Comparison of ENCODE assay signal across 8 mouse cellular contexts in the genomic region with DNA sequence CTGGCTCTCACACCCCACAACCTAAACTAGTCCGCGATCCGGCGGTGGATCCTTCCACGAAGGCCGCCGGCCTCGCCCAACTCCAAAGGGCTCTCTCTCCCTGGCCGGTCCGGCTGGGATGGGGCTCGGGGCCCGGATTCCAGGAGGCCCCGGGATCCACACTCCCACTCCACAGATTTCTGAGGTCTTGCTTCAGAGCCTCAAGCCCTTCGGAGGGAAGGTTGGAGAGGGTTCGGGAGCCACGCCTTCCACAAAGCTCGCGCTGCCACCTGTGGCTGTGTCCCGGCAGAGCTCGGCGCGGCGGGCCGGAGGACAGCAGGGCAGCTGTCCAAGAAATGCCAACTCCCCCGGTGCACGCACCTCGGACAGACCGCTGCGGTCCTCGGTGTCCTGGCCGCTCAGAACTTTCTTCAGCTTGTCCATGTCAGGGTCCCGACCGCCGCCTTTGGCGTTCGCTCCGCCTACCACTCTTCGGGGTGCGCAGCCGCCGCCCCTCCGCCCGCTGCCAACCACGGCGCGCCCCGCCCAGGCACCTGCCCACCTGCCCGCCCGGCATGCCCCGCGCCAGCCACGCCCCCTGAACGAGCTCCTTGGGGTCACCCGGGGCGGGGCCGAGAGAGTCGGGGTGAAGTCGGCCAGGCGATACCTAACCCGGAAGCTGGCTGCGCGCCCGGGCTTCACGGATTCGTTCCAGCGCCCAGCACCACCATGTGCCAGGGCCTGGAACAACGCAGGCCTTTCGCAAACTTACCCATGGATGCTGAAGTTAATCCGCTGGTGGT. TPM values are rescaled to one million over a fixed set of nuclear protein-coding genes. Genes with fewer than 3 reads are reported as not detected.
DNase-seq lines count a peak whose midpoint lies in the region; ATAC-seq and TF ChIP-seq lines count a peak whose summit lies in the region.

A gene (minus strand): TSS at position 559 of the 782 bp plus-strand sequence.

- peak within 1 kb of the TSS; percentile 73 to 92 (median 79) for H3K4me3 ChIP-seq in CH12.LX (replicated peaks in 1 of 3; ENCODE audit: low read depth in 2 of 3, low read length in 2 of 3, poor library complexity in 1 of 3)
- peak within 1 kb of the TSS; percentile 88 for H3K4me3 ChIP-seq in heart, embryonic 13.5 days
- H3K4me3 ChIP-seq in liver, embryonic 12.5 days, result peak within 1 kb of the TSS; percentile 82

- peak in 1 of 2 experiments; percentile 41; a peak in 2 of 4 replicates for TF ChIP-seq CTCF in CH12.LX (conservative IDR thresholded peaks at IDR 0.05 in 1 of 2, IDR thresholded peaks at IDR 0.05 in 1 of 2; ENCODE audit: low read depth in 2 of 2, low read length in 2 of 2)

- peak within 1 kb of the TSS; percentile 85 for H3K4me2 ChIP-seq in CH12.LX (ENCODE audit: insufficient read depth, low read depth, poor library complexity, severe bottlenecking)
- peak within 1 kb of the TSS; percentile 86 for H3K4me2 ChIP-seq in heart, embryonic 13.5 days
- peak within 1 kb of the TSS; percentile 97 for H3K4me2 ChIP-seq in liver, embryonic 12.5 days

- ATAC-seq in heart, embryonic 13.5 days (ENCODE audit: extremely low read depth, insufficient number of reproducible peaks, low FRiP score, low TSS enrichment), result peak; percentile 91
- ATAC-seq in liver, embryonic 12.5 days, result peak; percentile 97

- peak; percentile 90 for DNase-seq in CH12.LX (ENCODE audit: extremely low read depth)
- peak; percentile 87 for DNase-seq in c-Kit-positive CD71-negative TER-119-negative erythroid progenitor cells, embryonic 14.5 days (ENCODE audit: low read depth)
- DNase-seq in fibroblast of lung, adult 2 months (ENCODE audit: low read depth), result peak; percentile 54
- peak; percentile 97 for DNase-seq in kidney, postnatal 10 days
- peak; percentile 95 for DNase-seq in naive thymus-derived CD4-positive, alpha-beta T cell, adult 2 months (ENCODE audit: low read depth)
- peak; percentile 96 for DNase-seq in splenic B cell, adult 2 months (ENCODE audit: low read depth, low spot score)

- TF ChIP-seq EP300 in CH12.LX (IDR thresholded peaks at IDR 0.05; ENCODE audit: low read length), result no peak

- peaks cover 25 to 43% of the 10 kb centered on the region in 2 experiments for H3K4me1 ChIP-seq in CH12.LX (ENCODE audit: control insufficient read depth in 1 of 2, insufficient read depth in 2 of 2)
- H3K4me1 ChIP-seq in heart, embryonic 13.5 days, result peaks cover 54% of the 10 kb centered on the region
- H3K4me1 ChIP-seq in liver, embryonic 12.5 days, result peaks cover 36% of the 10 kb centered on the region

- dilution Hi-C loops in CH12.LX (cut with MboI; ENCODE audit: extremely low pct_ligation_motif_present, extremely low pct_unique_long_range_greater_than_20kb, low sequenced_read_pairs), result no loop called here

- peak within 1 kb of the TSS; percentile 93 for H3K9ac ChIP-seq in CH12.LX (ENCODE audit: insufficient read depth, low read depth)
- peak within 1 kb of the TSS; percentile 94 for H3K9ac ChIP-seq in heart, embryonic 13.5 days
- peak within 1 kb of the TSS; percentile 82 for H3K9ac ChIP-seq in liver, embryonic 12.5 days

- TF ChIP-seq POLR2A in CH12.LX (IDR thresholded peaks at IDR 0.05; ENCODE audit: low read depth, low read length), result peak; percentile 81

- peak; percentile 28 for TF ChIP-seq RAD21 in CH12.LX (IDR thresholded peaks at IDR 0.05; ENCODE audit: low read depth, low read length)

- peaks cover 34% of the 10 kb centered on the region for H3K79me2 ChIP-seq in CH12.LX (replicated peaks; ENCODE audit: control insufficient read depth, extremely low read depth, insufficient read depth, poor library complexity, severe bottlenecking)

- H3K36me3 ChIP-seq in CH12.LX (replicated peaks in 1 of 2; ENCODE audit: control insufficient read depth in 1 of 2, insufficient read depth in 1 of 2, low read length in 1 of 2), result peaks cover 2 to 16% of the 10 kb centered on the region in 2 experiments
- peaks cover 4% of the 10 kb centered on the region; the same call in 1 of the 2 replicates for H3K36me3 ChIP-seq in heart, embryonic 13.5 days
- H3K36me3 ChIP-seq in liver, embryonic 12.5 days, result no peaks in the 10 kb centered on the region
- H3K36me3 ChIP-seq in splenic B cell, adult 2 months (ENCODE audit: control insufficient read depth, insufficient read depth, low read length, poor library complexity, severe bottlenecking), result no peaks in the 10 kb centered on the region

- peak within 1 kb of the TSS; percentile 58 for H3K27ac ChIP-seq in CH12.LX (ENCODE audit: insufficient read depth, low read depth)
- H3K27ac ChIP-seq in heart, embryonic 13.5 days (replicated peaks), result peak within 1 kb of the TSS; percentile 91
- H3K27ac ChIP-seq in liver, embryonic 12.5 days, result peak within 1 kb of the TSS; percentile 89

- H3K9me3 ChIP-seq in CH12.LX (replicated peaks; ENCODE audit: low read length), result no peaks in the 10 kb centered on the region
- H3K9me3 ChIP-seq in heart, embryonic 13.5 days, result no peaks in the 10 kb centered on the region
- no peaks in the 10 kb centered on the region for H3K9me3 ChIP-seq in liver, embryonic 12.5 days (replicated peaks)

- in situ Hi-C loops in CH12.LX (cut with MboI; ENCODE audit: low pct_ligation_motif_present, low pct_unique_long_range_greater_than_20kb, low sequenced_read_pairs), result no loop called here

- no peaks in the 10 kb centered on the region for H3K27me3 ChIP-seq in CH12.LX (replicated peaks)
- no peaks in the 10 kb centered on the region for H3K27me3 ChIP-seq in heart, embryonic 13.5 days (replicated peaks)
- H3K27me3 ChIP-seq in liver, embryonic 12.5 days (replicated peaks), result 0 out of 2 replicates have a peak, but pooled peaks cover 3% of the 10 kb centered on the region
- no peaks in the 10 kb centered on the region for H3K27me3 ChIP-seq in splenic B cell, adult 2 months (ENCODE audit: control insufficient read depth, insufficient read depth, low read length, poor library complexity, severe bottlenecking)

- WGBS in heart, embryonic 13.5 days, result under 1% methylated on average over 68 of the region's 69 CpGs
- under 1% methylated on average over 67 of the region's 69 CpGs for WGBS in liver, embryonic 12.5 days (ENCODE audit: insufficient replicate concordance)

TF ChIP-seq in CH12.LX, 34 proteins besides CTCF, POLR2A, EP300 and RAD21 (continues in another document):
- TF ChIP-seq MAZ (IDR thresholded peaks at IDR 0.05; ENCODE audit: low read depth, low read length) (peak; percentile 66; the same call in 1 of the 2 replicates), TBP (conservative IDR thresholded peaks at IDR 0.05; ENCODE audit: low read depth, low read length) (0 out of 2 replicates have a peak, but pooled peaks have one; percentile 26), MYC (IDR thresholded peaks at IDR 0.05; ENCODE audit: low read depth, low read length) (peak; percentile 82), KAT2A (IDR thresholded peaks at IDR 0.05; ENCODE audit: insufficient replicate concordance, low read length) (no peak), E2F4 (IDR thresholded peaks at IDR 0.05; ENCODE audit: insufficient replicate concordance, low read depth, low read length) (no peak), ELF1 (IDR thresholded peaks at IDR 0.05; ENCODE audit: low read depth, low read length) (peak; percentile 98), BHLHE40 (IDR thresholded peaks at IDR 0.05; ENCODE audit: low read depth, low read length) (peak; percentile 71), POLR2AphosphoS2 (IDR thresholded peaks at IDR 0.05; ENCODE audit: low read depth, low read length) (no peak), SIN3A (IDR thresholded peaks at IDR 0.05; ENCODE audit: low read length) (peak; percentile 88), CHD1 (IDR thresholded peaks at IDR 0.05; ENCODE audit: low read depth, low read length) (no peak), USF2 (conservative IDR thresholded peaks at IDR 0.05; ENCODE audit: low read depth, low read length) (no peak), NRF1 (IDR thresholded peaks at IDR 0.05; ENCODE audit: low read depth, low read length) (peak; percentile 81), SMC3 (IDR thresholded peaks at IDR 0.05; ENCODE audit: low read depth, low read length) (peak; percentile 19; the same call in 1 of the 2 replicates), ZC3H11A (IDR thresholded peaks at IDR 0.05; ENCODE audit: low read depth, low read length) (no peak), MXI1 (IDR thresholded peaks at IDR 0.05; ENCODE audit: low read depth, low read length) (peak; percentile 89), IRF4 (IDR thresholded peaks at IDR 0.05; ENCODE audit: low read depth, low read length) (peak; percentile 17; the same call in 1 of the 2 replicates), HCFC1 (IDR thresholded peaks at IDR 0.05; ENCODE audit: low read depth, low read length) (peak; percentile 72), ETS1 (conservative IDR thresholded peaks at IDR 0.05; ENCODE audit: low read depth, low read length) (peak; percentile 30; the same call in 1 of the 2 replicates), MAFK (IDR thresholded peaks at IDR 0.05; ENCODE audit: insufficient replicate concordance, low read length) (no peak), PAX5 (IDR thresholded peaks at IDR 0.05; ENCODE audit: low read length) (no peak), JUN (IDR thresholded peaks at IDR 0.05; ENCODE audit: insufficient read depth, low read depth, low read length) (no peak), MAX (IDR thresholded peaks at IDR 0.05; ENCODE audit: low read length) (peak; percentile 85), CHD2 (IDR thresholded peaks at IDR 0.05; ENCODE audit: low read length) (no peak), ZKSCAN1 (IDR thresholded peaks at IDR 0.05; ENCODE audit: borderline replicate concordance, low read depth, low read length) (no peak), ZMIZ1 (IDR thresholded peaks at IDR 0.05; ENCODE audit: low read depth, low read length) (peak; percentile 80), JUND (conservative IDR thresholded peaks at IDR 0.05; ENCODE audit: low read depth, low read length) (no peak), ZNF384 (IDR thresholded peaks at IDR 0.05; ENCODE audit: low read depth, low read length) (peak; percentile 11; the same call in 1 of the 2 replicates), TCF12 (IDR thresholded peaks at IDR 0.05; ENCODE audit: low read depth, low read length) (peak; percentile 84), NELFE (IDR thresholded peaks at IDR 0.05; ENCODE audit: low read depth, low read length) (peak; percentile 82), USF1 (IDR thresholded peaks at IDR 0.05; ENCODE audit: low read depth, low read length) (peak; percentile 32; the same call in 1 of the 2 replicates), RCOR1 (conservative IDR thresholded peaks at IDR 0.05; ENCODE audit: low read depth, low read length) (no peak)

RNA-seq across cellular contexts. Expression of the gene that starts here (rescaled TPM):
- total RNA-seq in CH12.LX (2012; rRNA removed), result 16.8 and 27.2 TPM in 2 replicates
- total RNA-seq in CH12.LX (2014; rRNA removed), result 25.2 and 26.0 TPM in 2 replicates
- 30.0 and 31.6 TPM in 2 replicates for polyA plus RNA-seq in CH12.LX (2012; ENCODE audit: insufficient read length, low read depth)
- 19.4 and 20.4 TPM in 2 replicates for polyA plus RNA-seq in heart, embryonic 13.5 days (2015; fragmentation: Nextera tagmentation; extraction: Ambion mirVana)
- polyA plus RNA-seq in liver, embryonic 12.5 days (2016; fragmentation: Nextera tagmentation; extraction: Ambion mirVana), result 8.0 and 8.6 TPM in 2 replicates

Comparison
In these comparisons a context has a peak if more than half of its experiments do, and no peak if none do; other contexts are left out.
1. Peak in every context shown above with its lines: DNase-seq, ATAC-seq, H3K4me3 ChIP-seq and H3K27ac ChIP-seq.